Mouse (Mus musculus) thymus, adult 2 months (tissue): ENCODE results near the gene Ndst2.

ENCODE experiments used
- CTCF ChIP-seq: fragments of 200-500 bp; IDR thresholded peaks from 2 replicates; pipeline ENCODE4 v1.5.1; 2012; ENCODE audit warnings: mild to moderate bottlenecking, control low read depth, low read length, moderate library complexity, borderline replicate concordance; ENCODE audit not compliant: control insufficient read depth, poor library complexity, insufficient read depth; ENCODE audit errors: extremely low read depth
- POLR2A ChIP-seq: fragments of 200-500 bp; IDR thresholded peaks from 2 replicates; pipeline ENCODE4 v1.6.1; 2012; ENCODE audit warnings: mild to moderate bottlenecking, low read length, control low read depth, moderate library complexity; ENCODE audit not compliant: control insufficient read depth, poor library complexity, insufficient read depth; ENCODE audit errors: extremely low read depth

DNA sequence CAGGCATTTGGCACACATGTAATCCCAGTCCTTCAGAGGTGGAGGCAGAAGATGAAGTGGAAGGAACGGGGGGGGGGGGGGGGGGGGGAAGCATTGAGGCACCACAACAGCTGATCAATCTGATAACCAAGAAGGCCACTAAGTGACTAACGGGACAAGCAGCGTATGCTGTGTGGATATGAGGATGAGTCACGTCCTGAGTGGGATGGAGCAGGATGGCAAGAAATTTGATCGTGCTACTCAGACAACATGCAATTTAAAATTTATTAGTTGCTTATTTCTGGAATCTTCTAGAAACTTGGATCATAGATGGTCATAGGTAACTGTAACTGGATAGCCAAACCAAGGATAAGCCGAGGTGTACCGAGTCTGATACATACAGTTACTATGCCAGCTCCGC is 45.9 kb upstream of the Ndst2 start:
- TF ChIP-seq POLR2A (no peak), CTCF (no peak)
